Mouse (Mus musculus) A20 (cell line): ENCODE measurements at regions not wholly inside any gene's neighbourhood (a gene's known extent, or its start where the extent isn't known, plus 50 kb on each side); places are given as distances from the start of the nearest gene placed in this dataset.

Experiments used
- DNase-seq: peaks from one replicate; pipeline ENCODE4 v3.0.0-alpha.2; 2011; ENCODE audit warnings: low read depth, low spot score

- DNase-seq, result no peak
These were observed 384.0 kb upstream of the 1700015G11Rik start for GRCm38 (mm10) chr7:52399513-52399912.

GRCm38 (mm10) chr7:52391793-52392192 is 376.3 kb upstream of the 1700015G11Rik start:
- DNase-seq, result peak; percentile 52
